Mouse (Mus musculus): ENCODE results near the gene Lrrc52. TPM values are rescaled to one million over a fixed set of nuclear protein-coding genes. Genes with fewer than 3 reads are reported as not detected.

The Lrrc52 gene
- polyA plus RNA-seq, 1 experiment = not detected

DNA sequence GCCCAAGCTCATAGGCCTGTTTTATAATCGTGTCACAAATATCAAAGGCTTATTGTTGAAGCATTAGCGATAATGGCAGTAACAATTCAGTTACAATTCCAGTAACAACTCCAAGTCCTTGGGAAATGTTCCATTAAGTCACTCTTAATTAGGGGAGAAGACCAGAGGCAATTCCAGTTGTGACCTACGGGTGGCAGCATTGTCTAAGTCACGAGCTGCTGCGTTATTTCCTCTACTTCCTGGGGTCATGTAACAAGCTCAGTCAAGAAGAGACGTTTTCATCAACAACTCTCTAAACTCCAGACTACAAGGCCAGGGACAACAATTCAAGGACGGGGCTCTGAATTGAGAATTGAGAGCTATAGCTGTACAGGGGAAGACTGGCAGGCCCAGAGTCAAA lies 51.7 kb downstream of the Lrrc52 start:
- no peak overlapping the region for H3K4me3 ChIP-seq
- no peaks in the 10 kb centered on the region for H3K79me2 ChIP-seq (ENCODE audit: control insufficient read depth, insufficient read depth)
- TF ChIP-seq SRF (IDR thresholded peaks at IDR 0.05; ENCODE audit: control insufficient read depth, insufficient read length, low read depth) (no peak), POLR2AphosphoS2 (IDR thresholded peaks at IDR 0.05; ENCODE audit: insufficient read length, low read depth) (no peak), MYOG (IDR thresholded peaks at IDR 0.05; ENCODE audit: control insufficient read depth in 1 of 3, insufficient read depth in 1 of 3, insufficient read length in 2 of 3, low read depth in 2 of 3) (no peak), TCF12 (IDR thresholded peaks at IDR 0.05; ENCODE audit: insufficient read depth, poor library complexity, severe bottlenecking) (no peak), REST (IDR thresholded peaks at IDR 0.05; ENCODE audit: insufficient read depth, insufficient read length) (no peak), MYOD1 (IDR thresholded peaks at IDR 0.05; ENCODE audit: control insufficient read depth in 1 of 3, insufficient read length in 2 of 3, low read depth in 2 of 3) (no peak), TCF3 (IDR thresholded peaks at IDR 0.05; ENCODE audit: insufficient read length, low read depth) (no peak), USF1 (IDR thresholded peaks at IDR 0.05; ENCODE audit: low read depth) (no peak), E2F4 (IDR thresholded peaks at IDR 0.05; ENCODE audit: insufficient read depth) (no peak), MAX (IDR thresholded peaks at IDR 0.05; ENCODE audit: low read depth) (no peak), POLR2A (IDR thresholded peaks at IDR 0.05; ENCODE audit: insufficient read length, low read depth) (no peak), CEBPB (IDR thresholded peaks at IDR 0.05; ENCODE audit: insufficient read depth, poor library complexity, severe bottlenecking) (no peak)
- H3K27me3 ChIP-seq (ENCODE audit: control insufficient read depth, insufficient read depth, insufficient read length) = no peaks in the 10 kb centered on the region
- no peaks in the 10 kb centered on the region for H3K36me3 ChIP-seq (ENCODE audit: control insufficient read depth, insufficient read depth)
- H3K4me2 ChIP-seq (ENCODE audit: low read depth) = no peak overlapping the region
- H3ac ChIP-seq (ENCODE audit: control insufficient read depth, insufficient read length) = no peak overlapping the region

DNA sequence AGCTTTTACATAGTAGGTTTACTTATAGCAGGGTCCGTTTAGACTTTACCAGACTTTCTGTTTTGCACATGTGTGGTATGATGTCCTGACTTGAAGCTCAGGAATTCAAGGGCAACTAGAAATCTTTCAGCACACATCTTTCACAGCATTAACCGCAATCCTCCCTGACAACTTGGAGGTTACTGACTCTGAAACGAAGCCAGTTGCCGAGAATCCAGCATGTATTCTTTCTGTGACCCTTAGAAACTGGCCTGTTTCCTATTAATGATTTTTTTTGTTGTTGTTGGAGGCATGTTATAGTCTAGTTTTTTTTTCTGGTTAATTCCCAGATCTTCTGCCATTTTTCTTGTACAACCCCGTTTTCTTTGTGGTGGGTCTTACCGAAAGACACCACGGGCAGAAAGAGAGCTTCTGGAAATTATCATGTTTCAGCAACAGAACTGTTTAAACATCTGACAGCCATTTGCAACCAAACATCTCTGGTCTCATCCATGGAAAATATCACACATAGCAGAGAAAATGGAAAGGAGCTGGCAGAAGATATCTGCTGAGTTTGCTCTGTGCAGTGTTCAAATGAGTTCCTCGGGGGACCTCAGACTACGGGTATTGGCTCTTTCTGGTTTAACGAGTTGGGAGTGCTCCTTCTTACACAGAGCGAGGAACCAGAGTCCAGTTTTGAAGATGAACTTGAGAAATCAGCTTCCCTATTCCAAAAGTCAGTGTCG lies 54.4 kb downstream of the Lrrc52 start:
- Histone ChIP-seq H3K4me2 (ENCODE audit: low read depth) (peak overlapping the region; percentile 14), H3K4me3 (no peak overlapping the region), H3ac (ENCODE audit: control insufficient read depth, insufficient read length) (no peak overlapping the region), H3K36me3 (ENCODE audit: control insufficient read depth, insufficient read depth) (no peaks in the 10 kb centered on the region), H3K79me2 (ENCODE audit: control insufficient read depth, insufficient read depth) (no peaks in the 10 kb centered on the region), H3K27me3 (ENCODE audit: control insufficient read depth, insufficient read depth, insufficient read length) (peaks cover 20% of the 10 kb centered on the region)
- no peak for TF ChIP-seq POLR2A (IDR thresholded peaks at IDR 0.05; ENCODE audit: insufficient read length, low read depth)
- no peak for TF ChIP-seq USF1 (IDR thresholded peaks at IDR 0.05; ENCODE audit: low read depth)
- TF ChIP-seq POLR2AphosphoS2 (IDR thresholded peaks at IDR 0.05; ENCODE audit: insufficient read length, low read depth) = no peak
- no peak for TF ChIP-seq MYOD1 (IDR thresholded peaks at IDR 0.05; ENCODE audit: control insufficient read depth in 1 of 3, insufficient read length in 2 of 3, low read depth in 2 of 3)
- no peak for TF ChIP-seq SRF (IDR thresholded peaks at IDR 0.05; ENCODE audit: control insufficient read depth, insufficient read length, low read depth)
- TF ChIP-seq CEBPB (IDR thresholded peaks at IDR 0.05; ENCODE audit: insufficient read depth, poor library complexity, severe bottlenecking) = no peak
- no peak for TF ChIP-seq TCF3 (IDR thresholded peaks at IDR 0.05; ENCODE audit: insufficient read length, low read depth)
- TF ChIP-seq E2F4 (IDR thresholded peaks at IDR 0.05; ENCODE audit: insufficient read depth) = no peak
- no peak for TF ChIP-seq MAX (IDR thresholded peaks at IDR 0.05; ENCODE audit: low read depth)
- no peak for TF ChIP-seq MYOG (IDR thresholded peaks at IDR 0.05; ENCODE audit: control insufficient read depth in 1 of 3, insufficient read depth in 1 of 3, insufficient read length in 2 of 3, low read depth in 2 of 3)
- TF ChIP-seq TCF12 (IDR thresholded peaks at IDR 0.05; ENCODE audit: insufficient read depth, poor library complexity, severe bottlenecking) = no peak
- TF ChIP-seq REST (IDR thresholded peaks at IDR 0.05; ENCODE audit: insufficient read depth, insufficient read length) = no peak

DNA sequence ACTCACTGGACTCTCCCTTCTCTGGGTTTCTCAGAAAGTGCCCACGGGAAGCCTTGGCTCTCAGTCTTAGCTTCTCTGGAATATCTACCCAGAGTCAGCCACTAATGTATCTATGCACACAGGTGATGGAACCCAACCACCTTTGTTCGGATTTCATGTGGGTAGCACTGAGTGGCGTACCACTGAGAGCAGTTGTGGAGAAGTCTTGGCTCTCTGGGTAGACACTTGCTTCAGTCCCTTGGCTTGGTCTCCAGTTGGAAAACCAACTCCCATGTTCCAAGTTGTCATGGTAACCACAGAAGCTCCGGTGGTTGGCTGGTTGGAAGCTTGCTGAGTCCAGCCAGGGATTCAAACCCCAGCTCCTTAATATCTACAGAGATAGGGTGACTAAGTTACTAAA lies 57.0 kb downstream of the Lrrc52 start:
- Histone ChIP-seq H3K4me3 (no peak overlapping the region), H3K4me2 (ENCODE audit: low read depth) (no peak overlapping the region), H3ac (ENCODE audit: control insufficient read depth, insufficient read length) (no peak overlapping the region), H3K27me3 (ENCODE audit: control insufficient read depth, insufficient read depth, insufficient read length) (peaks cover 29% of the 10 kb centered on the region), H3K36me3 (ENCODE audit: control insufficient read depth, insufficient read depth) (no peaks in the 10 kb centered on the region), H3K79me2 (ENCODE audit: control insufficient read depth, insufficient read depth) (no peaks in the 10 kb centered on the region)
- no peak for TF ChIP-seq POLR2AphosphoS2 (IDR thresholded peaks at IDR 0.05; ENCODE audit: insufficient read length, low read depth)
- no peak for TF ChIP-seq TCF12 (IDR thresholded peaks at IDR 0.05; ENCODE audit: insufficient read depth, poor library complexity, severe bottlenecking)
- no peak for TF ChIP-seq USF1 (IDR thresholded peaks at IDR 0.05; ENCODE audit: low read depth)
- TF ChIP-seq MYOG (IDR thresholded peaks at IDR 0.05; ENCODE audit: control insufficient read depth in 1 of 3, insufficient read depth in 1 of 3, insufficient read length in 2 of 3, low read depth in 2 of 3) = no peak
- TF ChIP-seq MAX (IDR thresholded peaks at IDR 0.05; ENCODE audit: low read depth) = no peak
- no peak for TF ChIP-seq TCF3 (IDR thresholded peaks at IDR 0.05; ENCODE audit: insufficient read length, low read depth)
- no peak for TF ChIP-seq POLR2A (IDR thresholded peaks at IDR 0.05; ENCODE audit: insufficient read length, low read depth)
- TF ChIP-seq E2F4 (IDR thresholded peaks at IDR 0.05; ENCODE audit: insufficient read depth) = no peak

DNA sequence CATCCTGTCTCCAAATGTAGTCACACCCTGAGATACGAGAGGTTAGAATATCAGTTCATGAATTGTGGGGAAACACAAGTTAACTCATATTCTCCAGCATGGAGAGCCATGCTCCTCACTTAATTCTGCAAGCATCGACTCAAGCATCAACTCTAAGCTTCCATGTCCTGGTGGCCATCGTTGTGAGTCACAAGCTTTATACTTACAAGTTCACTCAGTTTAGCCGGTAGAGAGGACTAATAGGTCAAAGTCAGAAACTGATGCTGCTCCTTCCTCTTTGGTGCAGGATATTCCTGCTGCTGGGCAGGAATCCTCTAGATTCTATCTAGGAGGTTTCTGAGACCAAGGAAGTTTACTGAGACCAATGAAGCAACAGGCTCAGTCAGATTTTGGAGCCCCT lies 61.3 kb downstream of the Lrrc52 start:
- no peaks in the 10 kb centered on the region for H3K36me3 ChIP-seq (ENCODE audit: control insufficient read depth, insufficient read depth)
- peaks cover 29% of the 10 kb centered on the region for H3K27me3 ChIP-seq (ENCODE audit: control insufficient read depth, insufficient read depth, insufficient read length)
- TF ChIP-seq REST (IDR thresholded peaks at IDR 0.05; ENCODE audit: insufficient read depth, insufficient read length) (no peak), TCF12 (IDR thresholded peaks at IDR 0.05; ENCODE audit: insufficient read depth, poor library complexity, severe bottlenecking) (no peak), MYOD1 (IDR thresholded peaks at IDR 0.05; ENCODE audit: control insufficient read depth in 1 of 3, insufficient read length in 2 of 3, low read depth in 2 of 3) (no peak), POLR2AphosphoS2 (IDR thresholded peaks at IDR 0.05; ENCODE audit: insufficient read length, low read depth) (no peak), MAX (IDR thresholded peaks at IDR 0.05; ENCODE audit: low read depth) (no peak), TCF3 (IDR thresholded peaks at IDR 0.05; ENCODE audit: insufficient read length, low read depth) (no peak), POLR2A (IDR thresholded peaks at IDR 0.05; ENCODE audit: insufficient read length, low read depth) (no peak), MYOG (IDR thresholded peaks at IDR 0.05; ENCODE audit: control insufficient read depth in 1 of 3, insufficient read depth in 1 of 3, insufficient read length in 2 of 3, low read depth in 2 of 3) (no peak)
- no peak overlapping the region for H3K4me2 ChIP-seq (ENCODE audit: low read depth)
- no peaks in the 10 kb centered on the region for H3K79me2 ChIP-seq (ENCODE audit: control insufficient read depth, insufficient read depth)
- no peak overlapping the region for H3K4me3 ChIP-seq
- no peak overlapping the region for H3ac ChIP-seq (ENCODE audit: control insufficient read depth, insufficient read length)

Other genes starting within 250 kb of the Lrrc52 start
- gene Uck2, start 181.5 kb downstream of the Lrrc52 start, polyA plus RNA-seq (2012; fragmentation: generic; extraction: Trizol) = 66.7 TPM
- 57.2 TPM for gene Tmco1, start 158.4 kb downstream of the Lrrc52 start, polyA plus RNA-seq (2012; fragmentation: generic; extraction: Trizol)
- 17.6 TPM for gene Aldh9a1, start 116.8 kb downstream of the Lrrc52 start, polyA plus RNA-seq (2012; fragmentation: generic; extraction: Trizol)
- gene Mgst3, start 72.9 kb downstream of the Lrrc52 start, polyA plus RNA-seq (2012; fragmentation: generic; extraction: Trizol) = 62.0 TPM
- gene Rxrg, start 131.6 kb upstream of the Lrrc52 start, polyA plus RNA-seq (2012; fragmentation: generic; extraction: Trizol) = 0.07 TPM
- not detected for gene Lmx1a, start 222.5 kb upstream of the Lrrc52 start, polyA plus RNA-seq (2012; fragmentation: generic; extraction: Trizol)